Mouse (Mus musculus): ENCODE data around the gene Vmn2r45. TPM values are rescaled to one million over a fixed set of nuclear protein-coding genes. Genes with fewer than 3 reads are reported as not detected.

The Vmn2r45 gene
- not detected for polyA plus RNA-seq (2017; shearing (Covaris generic))

DNA sequence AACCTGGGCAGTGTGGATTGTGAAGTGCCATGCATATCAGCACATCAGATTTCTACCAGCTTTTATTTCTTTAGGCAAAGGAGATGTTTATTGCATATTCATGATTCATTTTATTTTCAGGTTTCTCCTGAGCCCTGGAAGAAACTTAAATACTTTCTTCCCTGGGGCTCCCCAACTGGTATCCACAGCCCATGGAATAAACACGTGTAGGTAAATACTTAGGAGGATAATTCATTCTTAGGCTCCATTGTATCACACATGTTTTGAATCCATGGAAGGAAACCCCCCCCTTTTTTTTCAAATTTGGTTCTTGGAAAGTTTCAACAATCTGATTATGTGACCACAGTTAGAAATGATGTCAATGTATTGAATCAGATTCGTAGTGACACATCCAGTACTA, at the start of gene Vmn2r45:
Gene Vmn2r45 (minus strand): TSS at position 101 of the 400 bp plus-strand sequence.

Other genes with a start within 250 kb of the Vmn2r45 start
- gene Vmn2r43, start 228.5 kb downstream of the Vmn2r45 start, polyA plus RNA-seq (2017; shearing (Covaris generic)) = not detected
- gene Vmn2r44, start 105.7 kb downstream of the Vmn2r45 start, polyA plus RNA-seq (2017; shearing (Covaris generic)) = 0.09 TPM